Mouse (Mus musculus) heart, postnatal 14 days (tissue): ENCODE results near the gene Abcc10. TPM values are rescaled to one million over a fixed set of nuclear protein-coding genes. Genes with fewer than 3 reads are reported as not detected.

Source experiments
- DNase-seq, 2 experiments: peaks; one replicate each; pipeline ENCODE4 v3.0.0; 2021 to 2022
- intact Hi-C: fragments of 180-260 bp; cut with DNase I; formaldehyde crosslinking; loops from one replicate; pipeline ENCODE4 v1.15.1; 2025
- total RNA-seq, 2 experiments: library from RNA; stranded (reverse); gene quantifications; 2 replicates each; pipeline ENCODE4 v1.2.3; 2021

Gene Abcc10
- total RNA-seq, 2 experiments from 2014 or later: 4.6 to 5.4 TPM

GRCm38 (mm10) chr17:46265918-46266618 is 62.1 kb downstream of the Abcc10 start:
- DNase-seq: peak; percentile 88 to 91
- intact Hi-C loops: loop anchor here (1.0 to 5.0 kb wide), 2 partner anchors 32 to 121 kb away; no protein-coding TSS in a partner anchor

DNA sequence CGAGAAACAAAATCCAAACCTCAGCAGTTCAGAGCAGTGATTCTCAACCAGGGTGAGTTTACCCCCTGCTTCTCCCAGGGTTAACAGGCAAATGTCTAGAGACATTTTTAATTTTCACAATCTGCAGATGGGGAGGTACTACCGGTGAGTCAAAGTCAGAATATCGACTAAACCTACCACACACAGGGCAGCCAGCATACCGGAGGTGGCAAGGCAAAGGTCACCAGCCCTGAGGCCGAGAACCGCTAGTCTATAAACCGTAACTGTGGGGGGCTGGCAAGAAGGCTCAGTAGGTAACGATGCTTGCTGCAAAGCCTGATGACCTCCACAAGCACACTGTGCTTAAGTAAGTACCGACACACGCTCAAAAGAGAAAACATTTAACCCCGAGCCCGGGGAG is 62.6 kb downstream of the Abcc10 start:
- intact Hi-C loops: loop anchor here (5.0 kb wide), 1 partner anchor 122 kb away; no protein-coding TSS in a partner anchor
- DNase-seq: no peak

DNA sequence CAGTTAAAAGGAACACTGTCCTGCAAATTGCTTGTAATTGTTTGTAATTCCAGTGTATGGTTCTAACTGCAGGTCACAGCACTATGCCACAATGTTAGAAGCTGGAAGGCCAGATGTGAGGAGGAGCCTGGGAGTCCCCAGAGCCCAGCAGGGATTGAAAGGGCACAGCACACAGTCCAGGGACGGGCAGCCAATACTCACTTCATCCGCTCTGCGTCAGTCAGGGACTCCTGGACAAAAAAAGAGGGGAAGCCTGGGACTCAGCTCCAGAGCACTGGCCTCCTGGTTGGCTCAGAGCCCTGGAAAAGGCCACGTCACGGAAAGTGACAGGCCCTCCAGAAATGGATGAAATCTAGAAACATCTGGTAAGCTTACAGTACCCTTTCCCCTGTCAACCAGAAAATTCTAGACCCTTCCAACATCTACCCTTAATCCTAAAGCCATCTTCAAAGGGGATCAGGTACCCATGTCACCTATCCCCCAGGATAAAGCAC is 65.9 kb downstream of the Abcc10 start:
- intact Hi-C loops: no loop called here

GRCm38 (mm10) chr17:46259675-46260074 is 68.5 kb downstream of the Abcc10 start:
- intact Hi-C loops: no loop called here

More for the DNA sequence above, 65.9 kb downstream of the Abcc10 start:
- no peak for DNase-seq

GRCm38 (mm10) chr17:46258279-46259053 is 69.7 kb downstream of the Abcc10 start:
- intact Hi-C loops: no loop called here
- no peak for DNase-seq

More at GRCm38 (mm10) chr17:46259675-46260074, 68.5 kb downstream of the Abcc10 start:
- DNase-seq: no peak

- no peak for DNase-seq
- intact Hi-C loops: no loop called here
Observed at GRCm38 (mm10) chr17:46255147-46255546, 73.0 kb downstream of the Abcc10 start.

DNA sequence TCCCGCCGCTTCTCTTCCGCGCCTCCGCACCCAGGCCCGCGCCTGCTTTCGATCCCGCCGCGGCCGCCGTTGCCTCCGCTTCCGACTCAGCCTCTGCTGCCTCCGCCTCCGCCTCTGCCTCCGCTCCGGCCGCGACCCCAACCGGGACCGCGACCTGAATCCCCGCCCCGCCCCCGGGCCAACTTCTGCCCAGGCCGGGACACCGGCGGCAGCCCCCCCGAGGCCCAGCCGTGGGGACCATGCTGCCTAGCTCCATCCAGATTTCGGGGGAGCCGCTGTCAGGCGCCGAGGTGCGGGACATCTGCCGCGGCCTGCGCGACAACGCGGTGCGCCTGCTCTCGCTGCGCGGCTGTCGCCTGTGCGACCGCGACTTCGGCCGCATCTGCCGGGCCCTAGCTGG is 74.0 kb downstream of the Abcc10 start:
- intact Hi-C loops: no loop called here
- DNase-seq: no peak

DNA sequence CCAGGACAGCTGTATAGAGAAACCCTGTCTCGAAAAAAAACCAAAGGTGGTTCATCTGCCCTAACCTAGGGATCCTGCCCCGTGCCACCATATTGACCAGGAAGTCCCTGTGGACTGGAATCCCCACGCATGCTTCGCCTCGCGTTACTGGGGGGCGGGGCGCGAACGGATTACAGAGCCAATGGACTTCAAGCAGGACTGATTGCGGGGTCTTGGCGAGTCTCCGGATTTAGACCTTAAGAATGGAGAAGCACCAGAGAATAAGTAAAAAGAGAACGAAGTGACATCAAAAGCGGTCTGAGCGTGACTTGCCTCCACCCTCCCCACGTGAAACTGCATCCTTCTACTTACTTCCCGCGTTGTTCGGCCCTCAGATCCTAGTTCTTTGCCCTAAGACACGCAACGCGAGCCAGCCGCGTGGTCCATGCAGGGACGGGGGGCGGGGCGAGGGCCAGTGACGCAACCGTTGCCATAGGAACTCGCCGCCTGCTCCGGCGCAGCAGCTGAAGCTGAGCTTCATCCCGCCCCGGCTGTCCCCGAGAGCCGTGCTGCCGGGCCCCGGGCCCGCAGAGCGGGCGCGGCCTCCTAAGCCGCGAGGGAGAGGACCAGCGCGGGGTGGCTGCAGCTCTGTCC is 74.6 kb downstream of the Abcc10 start, which contains the start of gene Lrrc73:
Gene Lrrc73, plus strand, starts transcription at position 80 of the 633 bp plus-strand sequence.
- intact Hi-C loops: no loop called here
- peak; percentile 91 to 94 for DNase-seq

Other genes with a start within 250 kb of the Abcc10 start
- 100 to 1,000 TPM; 115 to 119 TPM for gene Mrps18a, start 217.4 kb downstream of the Abcc10 start, total RNA-seq
- 1 to 10 TPM; 1.1 to 1.4 TPM for gene Rsph9, start 184.1 kb downstream of the Abcc10 start, total RNA-seq
- gene Mad2l1bp, start 174.8 kb downstream of the Abcc10 start, total RNA-seq: 10 to 100 TPM; 22.2 to 27.6 TPM
- 10 to 100 TPM; 85.3 TPM for gene Gtpbp2, start 167.3 kb downstream of the Abcc10 start, total RNA-seq
- gene Polh, start 125.7 kb downstream of the Abcc10 start, total RNA-seq: 10 to 100 TPM in 1 of 2 experiments, 1 to 10 TPM in 1; 9.7 to 10.6 TPM
- 10 to 100 TPM; 18.7 to 20.6 TPM for gene Xpo5, start 125.6 kb downstream of the Abcc10 start, total RNA-seq
- 10 to 100 TPM; 19.1 to 27.3 TPM for gene Polr1c, start 80.3 kb downstream of the Abcc10 start, total RNA-seq
- 10 to 100 TPM; 72.4 to 77.7 TPM for gene Yipf3, start 80.3 kb downstream of the Abcc10 start, total RNA-seq
- under 1 TPM; 0.50 to 0.85 TPM for gene Lrrc73, start 74.8 kb downstream of the Abcc10 start, total RNA-seq
- gene Tjap1, start 45.3 kb downstream of the Abcc10 start, total RNA-seq: 10 to 100 TPM; 40.6 to 42.9 TPM
- under 1 TPM; 0.68 to 0.84 TPM for gene Dlk2, start 30.9 kb downstream of the Abcc10 start, total RNA-seq
- 10 to 100 TPM; 19.2 TPM for gene Zfp318, start 55.4 kb upstream of the Abcc10 start, total RNA-seq
- gene Crip3, start 100.6 kb upstream of the Abcc10 start, total RNA-seq: 1 to 10 TPM in 1 of 2 experiments, under 1 TPM in 1; 0.79 to 2.3 TPM
- gene Slc22a7, start 110.1 kb upstream of the Abcc10 start, total RNA-seq: not detected
- under 1 TPM; 0.29 to 0.48 TPM for gene Ttbk1, start 159.3 kb upstream of the Abcc10 start, total RNA-seq
- 1 to 10 TPM; 2.1 to 2.4 TPM for gene Dnph1, start 168.4 kb upstream of the Abcc10 start, total RNA-seq
- 10 to 100 TPM; 17.0 to 18.2 TPM for gene Cul9, start 218.0 kb upstream of the Abcc10 start, total RNA-seq
- 100 to 1,000 TPM in 1 of 2 experiments, 10 to 100 TPM in 1; 93.0 to 109 TPM for gene Srf, start 227.8 kb upstream of the Abcc10 start, total RNA-seq